Mouse (Mus musculus): ENCODE results near the gene Cabp7. TPM values are rescaled to one million over a fixed set of nuclear protein-coding genes. Genes with fewer than 3 reads are reported as not detected.

Cabp7 gene
- polyA plus RNA-seq (2015; fragmentation: Nextera tagmentation; extraction: Ambion mirVana): 0.10 and 0.17 TPM in 2 replicates

DNA sequence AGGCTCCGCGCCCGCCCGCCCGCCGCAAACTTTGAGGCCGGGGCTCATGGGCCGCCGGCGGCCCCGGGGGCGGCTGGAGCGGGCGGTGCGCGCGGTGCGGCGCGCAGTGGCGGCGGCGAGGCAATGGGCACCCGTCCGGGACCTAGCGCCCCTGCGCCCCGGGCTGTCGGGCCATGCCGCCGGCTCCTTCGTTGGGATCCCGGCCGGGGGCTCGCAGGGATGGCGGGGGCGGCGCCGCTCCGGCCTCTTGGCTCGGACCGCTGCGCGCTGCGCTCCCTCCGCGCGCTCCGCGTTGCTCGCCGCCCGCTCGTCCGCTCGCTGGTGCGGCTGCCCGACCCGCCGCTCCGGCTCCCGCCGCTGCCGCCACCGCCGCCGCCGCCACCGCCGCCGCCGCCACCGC, at the start of gene Cabp7:
Gene Cabp7, minus strand, starts transcription at position 46 of the 400 bp plus-strand sequence.
- H3K27me3 ChIP-seq: peaks cover 96% of the 10 kb centered on the region
- H3K4me2 ChIP-seq: peak within 1 kb of the TSS; percentile 95
- H3K4me3 ChIP-seq (replicated peaks): peak within 1 kb of the TSS; percentile 53
- H3K9ac ChIP-seq: peak within 1 kb of the TSS; percentile 29; the same call in 1 of the 2 replicates
- no peak for ATAC-seq (replicated peaks; ENCODE audit: low FRiP score)
- no peaks in the 10 kb centered on the region for H3K9me3 ChIP-seq (replicated peaks)
- H3K4me1 ChIP-seq: peaks cover 20% of the 10 kb centered on the region
- WGBS: 0% methylated on average over 14 of the region's 73 CpGs
- H3K27ac ChIP-seq: no peak within 1 kb of the TSS
- no peaks in the 10 kb centered on the region for H3K36me3 ChIP-seq

DNA sequence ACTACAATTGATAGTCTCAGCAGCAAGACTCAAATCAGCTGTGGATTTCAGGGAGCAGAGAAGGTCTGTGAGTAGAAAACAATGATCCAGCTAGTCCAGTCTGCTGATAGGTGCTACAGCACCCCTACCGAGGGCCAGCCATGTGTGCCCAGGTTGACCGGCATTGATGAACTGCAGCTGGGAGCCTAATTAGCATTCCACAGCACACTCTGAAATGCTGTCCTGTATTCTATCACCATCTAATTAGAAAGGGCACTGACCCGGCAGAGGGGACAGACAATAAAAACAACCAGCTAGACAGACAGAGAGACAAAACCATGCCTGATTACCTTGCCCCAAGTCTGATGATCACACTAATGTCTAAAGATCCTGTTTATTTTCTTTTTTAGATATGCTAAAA, 46.4 kb upstream of the Cabp7 start:
- H3K9ac ChIP-seq: no peak overlapping the region
- peaks cover 62% of the 10 kb centered on the region for H3K36me3 ChIP-seq
- 15% methylated on average over 3 of the region's 3 CpGs for WGBS
- peaks cover 6% of the 10 kb centered on the region; the same call in 1 of the 2 replicates for H3K4me1 ChIP-seq
- H3K4me3 ChIP-seq (replicated peaks): no peak overlapping the region
- no peaks in the 10 kb centered on the region for H3K9me3 ChIP-seq (replicated peaks)
- H3K27me3 ChIP-seq: no peaks in the 10 kb centered on the region
- ATAC-seq (replicated peaks; ENCODE audit: low FRiP score): no peak
- H3K4me2 ChIP-seq: no peak overlapping the region
- H3K27ac ChIP-seq: no peak overlapping the region

DNA sequence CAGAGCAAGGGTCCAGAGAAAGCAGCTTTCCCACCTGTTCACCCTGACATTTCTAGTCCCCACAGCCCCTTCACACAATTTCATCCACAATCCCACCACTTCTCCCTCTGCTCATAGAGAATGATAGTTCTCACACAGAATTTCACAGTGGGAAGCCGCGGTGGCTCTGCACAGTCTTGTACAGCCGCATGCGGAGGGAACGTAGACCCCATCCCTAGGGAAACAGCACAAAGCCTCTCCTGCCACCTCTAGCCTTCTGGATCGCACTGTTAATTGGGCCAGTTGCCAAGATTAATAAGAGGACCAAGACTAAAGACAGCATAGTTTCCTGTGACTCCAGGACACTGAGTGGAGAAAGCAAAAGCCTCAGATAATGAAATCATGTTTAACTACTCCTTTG, 45.0 kb upstream of the Cabp7 start:
- no peak for ATAC-seq (replicated peaks; ENCODE audit: low FRiP score)
- H3K36me3 ChIP-seq: peaks cover 70% of the 10 kb centered on the region
- no peak overlapping the region for H3K4me2 ChIP-seq
- no peaks in the 10 kb centered on the region for H3K27me3 ChIP-seq
- no peak overlapping the region for H3K27ac ChIP-seq
- H3K9ac ChIP-seq: no peak overlapping the region
- WGBS: 57% methylated on average over 6 of the region's 6 CpGs
- peaks cover 6% of the 10 kb centered on the region; the same call in 1 of the 2 replicates for H3K4me1 ChIP-seq
- no peak overlapping the region for H3K4me3 ChIP-seq (replicated peaks)
- H3K9me3 ChIP-seq (replicated peaks): no peaks in the 10 kb centered on the region

DNA sequence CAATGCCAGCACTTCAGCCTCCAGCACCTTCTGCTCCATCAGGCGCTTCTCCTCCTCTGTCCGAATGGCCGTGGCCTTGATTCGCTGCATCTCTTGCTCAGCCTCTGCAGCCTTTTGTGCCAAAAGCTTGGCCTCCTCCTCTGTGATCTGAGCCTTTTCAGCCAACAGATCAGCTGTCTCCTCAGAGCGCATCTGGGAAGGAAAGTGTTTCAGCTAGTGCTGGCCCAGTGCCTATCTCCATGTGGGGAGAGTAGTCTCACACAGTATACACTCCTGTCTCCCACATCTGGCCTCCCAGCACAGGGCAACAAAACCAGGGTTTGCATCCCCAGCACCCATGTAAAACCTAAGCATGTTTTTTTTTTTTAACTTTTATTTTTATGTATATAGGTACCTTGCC, 43.1 kb upstream of the Cabp7 start:
- Histone ChIP-seq H3K4me1 (peaks cover 6% of the 10 kb centered on the region; the same call in 1 of the 2 replicates), H3K9me3 (replicated peaks) (no peaks in the 10 kb centered on the region), H3K27ac (no peak overlapping the region), H3K27me3 (no peaks in the 10 kb centered on the region), H3K4me3 (replicated peaks) (no peak overlapping the region), H3K36me3 (peaks cover 83% of the 10 kb centered on the region), H3K9ac (no peak overlapping the region), H3K4me2 (no peak overlapping the region)
- no peak for ATAC-seq (replicated peaks; ENCODE audit: low FRiP score)
- WGBS: 87% methylated on average over 5 of the region's 5 CpGs

DNA sequence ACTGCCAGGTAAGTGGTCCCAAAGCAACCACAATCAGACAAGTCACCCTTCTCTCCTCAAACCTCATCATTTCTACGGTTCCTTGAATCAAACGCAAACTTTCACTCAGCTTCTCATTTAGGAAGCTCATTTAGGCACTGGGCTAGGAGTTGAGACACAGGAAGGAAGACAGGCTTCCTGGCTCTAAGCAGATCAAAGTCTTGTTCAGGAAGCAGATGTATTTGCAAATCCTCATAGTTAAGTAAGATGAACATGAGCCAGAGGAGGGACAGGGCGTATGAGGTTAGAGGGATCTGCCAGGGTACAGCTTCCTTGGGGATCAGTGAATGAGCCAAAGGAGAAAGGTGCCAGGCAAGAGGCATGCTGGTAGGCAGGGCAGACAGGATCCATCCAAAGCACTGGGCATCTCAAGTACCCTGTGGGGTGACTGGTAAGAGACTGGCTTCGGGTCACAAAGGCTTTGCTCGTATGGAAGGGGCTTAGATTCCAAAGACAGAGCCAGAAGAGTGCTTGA, 38.1 kb upstream of the Cabp7 start:
- ATAC-seq (replicated peaks; ENCODE audit: low FRiP score): no peak
- H3K36me3 ChIP-seq: peaks cover 88% of the 10 kb centered on the region

DNA sequence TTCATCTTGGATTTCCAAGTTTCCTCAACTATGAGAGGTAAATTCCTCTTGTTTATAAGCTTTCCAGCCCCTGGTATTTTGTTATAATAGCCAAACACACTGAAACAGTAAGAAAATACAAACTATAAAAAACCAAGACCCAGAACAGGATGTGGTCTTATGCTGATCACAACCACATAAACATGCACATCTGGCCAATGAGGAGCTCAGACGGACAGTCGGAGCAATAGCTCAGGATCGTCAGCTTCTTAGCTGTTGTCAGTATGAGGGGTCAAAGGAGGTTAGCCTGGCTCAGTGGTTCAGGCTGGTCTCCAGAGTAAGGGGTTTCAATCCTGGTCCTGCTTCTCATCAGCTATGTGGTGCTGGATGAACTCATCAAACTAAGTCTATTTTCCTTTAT, 36.5 kb upstream of the Cabp7 start:
- 82% methylated on average over 3 of the region's 3 CpGs for WGBS
- no peak for ATAC-seq (replicated peaks; ENCODE audit: low FRiP score)
- H3K9ac ChIP-seq: no peak overlapping the region
- H3K4me3 ChIP-seq (replicated peaks): no peak overlapping the region
- peaks cover 89% of the 10 kb centered on the region for H3K36me3 ChIP-seq
- no peak overlapping the region for H3K4me2 ChIP-seq
- peaks cover 10% of the 10 kb centered on the region; the same call in 1 of the 2 replicates for H3K4me1 ChIP-seq
- H3K27me3 ChIP-seq: no peaks in the 10 kb centered on the region
- H3K9me3 ChIP-seq (replicated peaks): no peaks in the 10 kb centered on the region
- 0 out of 2 replicates have a peak overlapping the region, but pooled peaks have one; percentile 2 for H3K27ac ChIP-seq

More for the DNA sequence above, 38.1 kb upstream of the Cabp7 start:
- peaks cover 10% of the 10 kb centered on the region; the same call in 1 of the 2 replicates for H3K4me1 ChIP-seq
- no peak overlapping the region for H3K27ac ChIP-seq
- H3K9me3 ChIP-seq (replicated peaks): no peaks in the 10 kb centered on the region
- H3K4me3 ChIP-seq (replicated peaks): no peak overlapping the region
- no peak overlapping the region for H3K4me2 ChIP-seq
- no peak overlapping the region for H3K9ac ChIP-seq
- no peaks in the 10 kb centered on the region for H3K27me3 ChIP-seq
- WGBS: 74% methylated on average over 5 of the region's 5 CpGs

DNA sequence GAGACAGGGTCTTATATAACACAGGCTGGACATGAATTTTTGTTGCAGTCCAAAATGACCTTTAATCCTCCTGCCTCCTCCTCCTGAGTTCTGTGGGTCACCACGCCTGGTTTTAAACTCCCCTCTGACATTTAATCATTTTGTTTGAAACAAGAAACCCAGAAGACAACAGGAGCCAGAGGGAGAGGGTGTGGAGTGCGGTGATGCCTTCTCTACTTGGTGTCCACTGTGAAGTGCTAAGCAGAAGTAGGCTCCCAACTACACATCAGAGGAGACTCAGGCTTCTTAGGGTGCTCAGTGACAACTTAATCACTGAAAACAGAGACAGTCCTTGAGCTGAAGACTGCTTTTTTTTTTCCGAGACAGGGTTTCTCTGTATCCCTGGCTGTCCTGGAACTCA, 34.3 kb upstream of the Cabp7 start:
- Histone ChIP-seq H3K27ac (no peak overlapping the region), H3K9ac (no peak overlapping the region), H3K9me3 (replicated peaks) (no peaks in the 10 kb centered on the region), H3K4me3 (replicated peaks) (no peak overlapping the region), H3K36me3 (peaks cover 86% of the 10 kb centered on the region), H3K27me3 (no peaks in the 10 kb centered on the region), H3K4me2 (no peak overlapping the region), H3K4me1 (peaks cover 10% of the 10 kb centered on the region; the same call in 1 of the 2 replicates)
- ATAC-seq (replicated peaks; ENCODE audit: low FRiP score): peak; percentile 53
- 46% methylated on average over 3 of the region's 3 CpGs for WGBS

DNA sequence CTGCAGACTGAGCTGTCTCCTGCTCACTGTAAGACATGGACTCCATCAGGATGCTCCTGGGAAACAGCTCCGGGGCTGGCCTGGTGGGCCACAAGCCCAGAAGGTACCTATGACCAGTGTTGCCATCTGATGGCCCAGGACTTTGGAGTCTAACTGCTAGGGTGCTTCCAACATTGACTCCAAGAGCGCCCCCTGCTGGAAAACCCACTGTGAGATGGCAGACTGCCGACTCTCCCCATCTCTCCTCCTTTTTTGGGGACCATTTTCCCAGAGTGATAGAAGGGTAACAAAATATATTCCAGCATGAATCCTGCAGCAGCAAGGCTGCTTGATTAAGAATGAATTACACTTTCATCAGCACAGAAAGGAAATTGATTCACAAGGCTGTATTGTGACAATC, 26.3 kb upstream of the Cabp7 start:
- Histone ChIP-seq H3K4me2 (no peak overlapping the region), H3K4me1 (no peaks in the 10 kb centered on the region), H3K27me3 (no peaks in the 10 kb centered on the region), H3K36me3 (peaks cover 49% of the 10 kb centered on the region), H3K9ac (no peak overlapping the region), H3K9me3 (replicated peaks) (no peaks in the 10 kb centered on the region), H3K27ac (no peak overlapping the region), H3K4me3 (replicated peaks) (no peak overlapping the region)
- WGBS: 28% methylated on average over 3 of the region's 3 CpGs
- ATAC-seq (replicated peaks; ENCODE audit: low FRiP score): no peak

DNA sequence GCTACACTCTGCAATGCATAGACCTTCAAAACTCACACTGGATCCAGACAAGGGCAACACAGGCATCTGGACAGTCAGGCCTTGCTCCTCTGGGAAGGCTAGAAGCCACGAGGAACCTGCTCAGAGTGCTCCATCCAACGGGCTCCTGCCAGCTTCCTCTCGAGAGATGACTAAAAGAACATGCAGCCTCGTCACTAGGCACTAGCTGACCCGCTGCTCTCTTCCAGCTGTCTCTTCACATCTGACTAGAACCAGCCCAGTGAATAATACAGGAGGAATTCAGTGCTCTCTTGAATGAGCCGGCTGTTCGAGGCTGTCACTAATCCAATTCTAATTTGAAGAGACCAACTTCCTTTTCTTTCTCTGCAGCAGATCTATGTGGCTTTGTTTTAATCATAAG, 25.2 kb upstream of the Cabp7 start:
- Histone ChIP-seq H3K9me3 (replicated peaks) (no peaks in the 10 kb centered on the region), H3K9ac (no peak overlapping the region), H3K27ac (no peak overlapping the region), H3K27me3 (no peaks in the 10 kb centered on the region), H3K4me2 (no peak overlapping the region), H3K4me3 (replicated peaks) (no peak overlapping the region), H3K36me3 (peaks cover 40% of the 10 kb centered on the region), H3K4me1 (no peaks in the 10 kb centered on the region)
- 88% methylated on average over 7 of the region's 7 CpGs for WGBS
- no peak for ATAC-seq (replicated peaks; ENCODE audit: low FRiP score)

DNA sequence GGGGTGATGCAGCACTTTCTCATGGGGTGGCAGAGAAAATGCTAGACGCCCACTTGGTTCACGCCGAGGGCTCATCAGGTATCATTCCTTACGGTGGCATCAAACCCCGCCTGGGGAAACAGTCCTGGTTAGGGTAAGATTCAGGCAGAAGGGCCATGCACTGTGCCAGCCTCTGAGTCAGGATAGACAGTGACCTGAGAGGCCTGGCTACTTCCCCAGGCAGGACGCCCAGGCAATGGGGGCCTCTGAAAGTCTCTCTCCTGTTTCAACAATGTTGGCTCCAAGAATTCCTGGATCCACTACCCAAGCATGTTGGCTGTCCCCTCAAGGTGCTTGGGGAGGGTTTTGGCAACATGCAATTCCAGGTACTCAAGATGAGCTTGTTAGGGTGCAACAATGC, 23.3 kb upstream of the Cabp7 start:
- H3K27ac ChIP-seq: no peak overlapping the region
- WGBS: 90% methylated on average over 6 of the region's 6 CpGs
- H3K9me3 ChIP-seq (replicated peaks): no peaks in the 10 kb centered on the region
- ATAC-seq (replicated peaks; ENCODE audit: low FRiP score): no peak
- peaks cover 29% of the 10 kb centered on the region for H3K36me3 ChIP-seq
- no peak overlapping the region for H3K9ac ChIP-seq
- no peaks in the 10 kb centered on the region for H3K27me3 ChIP-seq
- H3K4me3 ChIP-seq (replicated peaks): no peak overlapping the region
- no peak overlapping the region for H3K4me2 ChIP-seq
- H3K4me1 ChIP-seq: no peaks in the 10 kb centered on the region

DNA sequence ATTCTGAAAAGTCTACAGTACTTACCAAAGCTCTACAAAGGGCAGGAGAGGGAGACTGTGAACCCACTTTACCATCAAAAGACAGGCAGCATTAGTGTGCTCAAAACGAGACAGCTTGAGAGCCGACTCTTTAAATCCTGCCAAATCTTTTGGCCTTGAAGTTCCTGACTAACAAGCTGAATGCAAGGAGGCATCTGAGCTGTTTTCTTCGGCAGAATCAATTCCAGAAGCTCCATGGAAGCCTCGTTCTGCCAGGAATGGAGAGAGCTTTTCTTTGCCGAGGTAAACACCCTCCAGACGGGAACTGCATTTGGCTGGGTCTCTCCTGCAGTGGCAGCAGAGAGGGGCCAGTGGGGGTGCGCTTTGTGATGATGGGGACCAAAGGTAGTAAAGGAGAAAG, 22.7 kb upstream of the Cabp7 start:
- H3K27ac ChIP-seq: no peak overlapping the region
- no peak for ATAC-seq (replicated peaks; ENCODE audit: low FRiP score)
- no peaks in the 10 kb centered on the region for H3K9me3 ChIP-seq (replicated peaks)
- no peak overlapping the region for H3K9ac ChIP-seq
- peaks cover 27% of the 10 kb centered on the region for H3K36me3 ChIP-seq
- no peaks in the 10 kb centered on the region for H3K27me3 ChIP-seq
- H3K4me2 ChIP-seq: no peak overlapping the region
- 79% methylated on average over 7 of the region's 7 CpGs for WGBS
- no peak overlapping the region for H3K4me3 ChIP-seq (replicated peaks)
- no peaks in the 10 kb centered on the region for H3K4me1 ChIP-seq

DNA sequence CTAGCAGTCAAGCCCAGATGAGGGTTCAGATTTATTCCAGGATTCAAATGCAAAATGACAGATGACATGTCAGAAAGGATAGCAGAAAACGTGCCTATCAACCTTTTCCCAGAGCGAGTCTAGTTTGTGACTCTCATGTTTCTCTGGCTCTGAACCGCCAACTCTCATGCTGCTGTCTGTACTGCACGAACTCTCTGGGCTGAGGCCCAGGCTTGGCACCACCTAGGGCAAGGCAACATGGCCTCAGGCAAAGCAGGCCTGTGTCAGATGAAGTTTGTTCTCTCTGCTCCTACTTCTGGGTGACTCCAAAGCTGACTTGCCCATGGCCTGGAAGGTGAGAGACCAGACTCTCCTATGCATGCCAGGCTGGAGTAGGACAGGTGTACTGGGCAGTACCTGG, 21.8 kb upstream of the Cabp7 start:
- 86% methylated on average over 4 of the region's 4 CpGs for WGBS

DNA sequence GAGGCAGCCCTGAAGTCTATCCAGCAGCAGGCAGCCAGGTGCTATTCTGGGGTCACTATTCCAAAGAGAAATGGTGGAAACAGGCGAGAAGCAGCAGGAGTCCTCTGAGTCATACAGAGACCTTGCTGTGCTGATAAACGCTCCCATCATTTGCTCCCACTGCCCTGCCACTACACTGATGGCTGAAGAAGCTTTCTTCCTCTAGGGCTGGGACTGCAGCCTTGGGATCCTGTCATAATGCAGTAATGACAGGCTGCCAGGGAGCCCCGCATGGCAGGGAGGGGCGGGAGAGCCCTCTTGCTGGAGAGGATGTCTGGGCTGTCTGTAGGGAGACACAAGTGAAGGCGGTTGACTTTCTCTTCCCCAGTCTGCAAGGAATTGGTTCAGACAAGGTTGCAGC, 17.9 kb upstream of the Cabp7 start:
- H3K27ac ChIP-seq: no peak overlapping the region
- peaks cover 33% of the 10 kb centered on the region for H3K27me3 ChIP-seq
- WGBS: 57% methylated on average over 5 of the region's 5 CpGs
- peaks cover 12% of the 10 kb centered on the region; the same call in 1 of the 2 replicates for H3K4me1 ChIP-seq
- H3K9me3 ChIP-seq (replicated peaks): no peaks in the 10 kb centered on the region
- H3K4me2 ChIP-seq: no peak overlapping the region
- H3K4me3 ChIP-seq (replicated peaks): no peak overlapping the region
- H3K36me3 ChIP-seq: peaks cover 11% of the 10 kb centered on the region; the same call in 1 of the 2 replicates
- ATAC-seq (replicated peaks; ENCODE audit: low FRiP score): no peak
- H3K9ac ChIP-seq: no peak overlapping the region

More for the DNA sequence above, 21.8 kb upstream of the Cabp7 start:
- Histone ChIP-seq H3K4me3 (replicated peaks) (no peak overlapping the region), H3K9ac (no peak overlapping the region), H3K36me3 (peaks cover 25% of the 10 kb centered on the region), H3K9me3 (replicated peaks) (no peaks in the 10 kb centered on the region), H3K27me3 (peaks cover 4% of the 10 kb centered on the region), H3K27ac (no peak overlapping the region), H3K4me1 (no peaks in the 10 kb centered on the region), H3K4me2 (no peak overlapping the region)
- no peak for ATAC-seq (replicated peaks; ENCODE audit: low FRiP score)
